Mouse (Mus musculus) heart, embryonic 11.5 days (tissue): ENCODE measurements around the gene Diaph3. TPM values are rescaled to one million over a fixed set of nuclear protein-coding genes. Genes with fewer than 3 reads are reported as not detected.

Experiments
- ATAC-seq: fragments of 200-750 bp; cut with Nextera tagmentation; replicated peaks from 2 replicates; pipeline ENCODE4 v1.8.0; 2017; ENCODE audit warnings: moderate library complexity; ENCODE audit not compliant: insufficient number of reproducible peaks, low FRiP score, low TSS enrichment
- H3K27ac ChIP-seq: fragments of 300-500 bp; sonication (generic); 2 replicates; pipeline ENCODE4 v1.5.1; 2014; ENCODE audit warnings: mild to moderate bottlenecking, low read depth, low read length
- H3K27me3 ChIP-seq: fragments of 300-500 bp; sonication (generic); 2 replicates; pipeline ENCODE4 v1.6.1; 2014; ENCODE audit warnings: mild to moderate bottlenecking, low read length, mixed read lengths; ENCODE audit not compliant: control insufficient read depth, insufficient read depth
- H3K36me3 ChIP-seq: fragments of 300-500 bp; sonication (generic); 2 replicates; pipeline ENCODE4 v1.6.1; 2014; ENCODE audit warnings: mild to moderate bottlenecking, low read length, moderate library complexity, mixed read lengths; ENCODE audit not compliant: control insufficient read depth, insufficient read depth
- H3K4me1 ChIP-seq: fragments of 300-500 bp; sonication (generic); 2 replicates; pipeline ENCODE4 v1.6.1; 2014; ENCODE audit warnings: low read length; ENCODE audit not compliant: control insufficient read depth, insufficient read depth
- H3K4me2 ChIP-seq: fragments of 300-500 bp; sonication (generic); 2 replicates; pipeline ENCODE4 v1.6.1; 2014; ENCODE audit warnings: mild to moderate bottlenecking, moderate library complexity
- H3K4me3 ChIP-seq: fragments of 300-500 bp; sonication (generic); 2 replicates; pipeline ENCODE4 v1.5.1; 2014; ENCODE audit warnings: low read depth, low read length
- H3K9ac ChIP-seq: fragments of 300-500 bp; sonication (generic); 2 replicates; pipeline ENCODE4 v1.6.1; 2014; ENCODE audit warnings: mild to moderate bottlenecking, low read depth, low read length, moderate library complexity
- H3K9me3 ChIP-seq: fragments of 300-500 bp; sonication (generic); replicated peaks from 2 replicates; pipeline ENCODE4 v1.6.1; 2016; ENCODE audit warnings: low read length; ENCODE audit not compliant: control insufficient read depth
- WGBS: fragments of 180-500 bp; shearing (Covaris S2); extraction: QIAGEN DNeasy Blood & Tissue Kit; methylation state at CpG from one replicate; pipeline ENCODE4 v1.1.7; 2014; ENCODE audit not compliant: insufficient replicate concordance; 5-methylcytosine and 5-hydroxymethylcytosine counted together
- microRNA-seq: library from miRNA; unstranded; fragments of <30 nt; microRNA quantifications from one replicate; pipeline ENCODE4, GENCODE M21; 2016; ENCODE audit warnings: borderline number of aligned reads
- polyA plus RNA-seq: library from polyadenylated mRNA; unstranded; fragments of >200 nt; fragmentation: Nextera tagmentation; extraction: Ambion mirVana; gene quantifications from 2 replicates; pipeline ENCODE4 v1.2.1, GENCODE M21; 2014

Diaph3 gene
- polyA plus RNA-seq, 1 experiment from 2014 or later: 24.2 TPM

DNA sequence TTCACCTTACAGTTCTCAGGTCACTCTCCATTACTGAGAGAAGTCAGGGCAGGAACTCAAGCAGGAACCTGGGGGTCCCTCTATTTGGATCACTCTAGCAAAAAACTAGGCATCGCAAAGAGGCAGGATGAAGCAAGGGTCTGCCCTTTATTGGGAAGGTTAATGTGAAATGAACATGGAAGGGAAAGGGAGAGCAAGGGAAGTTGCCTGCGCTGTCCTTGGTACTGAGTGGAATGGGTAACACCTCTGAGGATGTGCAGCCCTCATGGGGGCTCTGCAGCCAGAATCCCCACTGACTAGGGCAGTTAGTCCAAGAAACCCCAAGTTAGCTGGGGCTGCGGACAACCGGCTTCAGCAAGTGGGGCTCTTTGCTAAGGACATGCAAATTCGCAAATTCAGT is 507.2 kb downstream of the Diaph3 start:
- ATAC-seq: no peak
- Histone ChIP-seq H3K4me3 (no peak overlapping the region), H3K9ac (no peak overlapping the region), H3K36me3 (no peaks in the 10 kb centered on the region), H3K27ac (no peak overlapping the region), H3K27me3 (no peaks in the 10 kb centered on the region), H3K4me2 (no peak overlapping the region), H3K4me1 (no peaks in the 10 kb centered on the region), H3K9me3 (no peaks in the 10 kb centered on the region)
- WGBS: 52% methylated on average over 5 of the region's 5 CpGs

DNA sequence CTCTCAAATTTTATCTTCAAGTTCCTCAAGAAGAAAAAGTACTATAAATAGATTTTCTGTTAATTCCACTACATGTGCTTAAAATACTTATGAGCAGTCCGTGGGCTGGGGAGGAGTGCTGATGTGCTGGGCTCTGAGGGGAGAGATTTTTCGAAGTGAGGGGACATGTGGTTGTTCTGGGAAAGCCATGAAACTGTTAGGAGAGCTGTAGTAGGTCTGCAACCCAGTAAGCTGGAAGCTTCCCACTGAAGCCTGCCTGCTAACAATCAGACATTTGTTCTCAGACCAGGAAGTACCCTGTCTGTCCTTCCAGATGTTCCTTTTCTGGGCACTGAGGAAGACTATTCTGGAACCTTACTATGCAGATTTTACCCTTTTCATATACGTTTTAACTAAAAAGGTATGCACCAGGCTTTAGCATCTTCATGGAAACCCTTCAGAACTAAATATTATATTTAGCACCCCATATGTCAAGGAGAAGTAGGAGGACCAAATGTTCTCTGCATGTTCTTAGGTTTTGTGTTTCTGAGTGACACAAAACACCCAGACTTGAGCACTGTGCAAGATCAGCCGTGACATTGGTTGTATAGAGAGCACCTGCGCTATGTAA is 516.1 kb downstream of the Diaph3 start:
- Histone ChIP-seq H3K9ac (no peak overlapping the region), H3K9me3 (no peaks in the 10 kb centered on the region), H3K36me3 (no peaks in the 10 kb centered on the region), H3K27ac (no peak overlapping the region), H3K4me2 (no peak overlapping the region), H3K27me3 (no peaks in the 10 kb centered on the region), H3K4me1 (no peaks in the 10 kb centered on the region), H3K4me3 (no peak overlapping the region)
- WGBS: 71% methylated on average over 5 of the region's 5 CpGs
- no peak for ATAC-seq

DNA sequence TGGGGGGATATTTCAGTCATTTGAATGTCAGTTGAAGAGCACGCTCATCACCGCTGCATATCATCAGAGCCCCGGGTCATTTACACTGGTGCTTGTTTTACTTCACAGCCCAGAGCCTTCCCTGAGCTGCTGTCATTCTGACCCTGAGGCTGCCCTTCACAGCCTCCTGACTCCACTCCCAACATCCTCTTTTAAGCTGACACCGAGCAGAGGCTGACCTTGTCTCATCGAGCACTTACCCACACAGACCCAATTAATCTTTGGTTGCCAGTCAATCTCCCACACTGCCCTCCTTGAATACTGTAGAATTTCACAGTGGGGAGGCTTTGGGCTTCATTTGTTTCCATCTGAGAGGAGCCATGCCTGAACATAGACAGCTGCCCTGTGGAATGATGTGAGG is 521.4 kb downstream of the Diaph3 start:
- no peaks in the 10 kb centered on the region for H3K9me3 ChIP-seq
- no peaks in the 10 kb centered on the region for H3K36me3 ChIP-seq
- no peak overlapping the region for H3K9ac ChIP-seq
- no peak overlapping the region for H3K27ac ChIP-seq
- WGBS: 44% methylated on average over 5 of the region's 5 CpGs
- H3K4me1 ChIP-seq: no peaks in the 10 kb centered on the region
- H3K27me3 ChIP-seq: no peaks in the 10 kb centered on the region
- ATAC-seq: no peak
- no peak overlapping the region for H3K4me3 ChIP-seq
- no peak overlapping the region for H3K4me2 ChIP-seq

Small RNA genes lying within 50 kb of the gene (microRNA-seq; reads per million reads assigned to microRNA genes)
- not detected for gene Gm23438
